Mouse (Mus musculus): ENCODE measurements at regions not wholly inside any gene's neighbourhood (a gene's known extent, or its start where the extent isn't known, plus 50 kb on each side); places are given as distances from the start of the nearest gene placed in this dataset.

DNA sequence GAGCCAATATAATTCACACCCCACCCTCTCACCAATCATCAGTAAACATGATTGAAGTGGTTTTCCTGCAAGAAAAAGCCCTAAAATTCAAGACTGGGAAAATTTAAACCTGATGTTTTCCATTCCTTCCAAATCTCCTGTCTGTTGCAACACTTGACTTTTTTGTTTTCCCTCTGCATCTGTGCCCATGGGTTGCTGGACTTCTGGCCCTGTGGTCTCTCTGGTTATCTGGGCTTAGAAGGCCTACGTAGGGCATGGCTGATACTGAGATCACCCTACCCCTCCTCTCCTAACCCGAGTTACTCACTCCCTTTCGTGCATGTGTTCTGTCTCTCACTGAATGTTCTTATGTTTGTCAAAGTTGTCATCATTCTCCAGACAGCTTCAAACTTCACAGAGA lies 87.9 kb upstream of the Ghr start:
- no peak overlapping the region for H3K4me2 ChIP-seq (replicated peaks)
- H3K9ac ChIP-seq (replicated peaks), result no peak overlapping the region
- no peaks in the 10 kb centered on the region for H3K9me3 ChIP-seq
- 87% methylated on average over 3 of the region's 3 CpGs for WGBS
- H3K27ac ChIP-seq (replicated peaks), result no peak overlapping the region
- no peaks in the 10 kb centered on the region for H3K4me1 ChIP-seq
- H3K36me3 ChIP-seq, result no peaks in the 10 kb centered on the region
- no peaks in the 10 kb centered on the region for H3K27me3 ChIP-seq
- no peak overlapping the region for H3K4me3 ChIP-seq
- ATAC-seq (ENCODE audit: low FRiP score, low read depth), result no peak

DNA sequence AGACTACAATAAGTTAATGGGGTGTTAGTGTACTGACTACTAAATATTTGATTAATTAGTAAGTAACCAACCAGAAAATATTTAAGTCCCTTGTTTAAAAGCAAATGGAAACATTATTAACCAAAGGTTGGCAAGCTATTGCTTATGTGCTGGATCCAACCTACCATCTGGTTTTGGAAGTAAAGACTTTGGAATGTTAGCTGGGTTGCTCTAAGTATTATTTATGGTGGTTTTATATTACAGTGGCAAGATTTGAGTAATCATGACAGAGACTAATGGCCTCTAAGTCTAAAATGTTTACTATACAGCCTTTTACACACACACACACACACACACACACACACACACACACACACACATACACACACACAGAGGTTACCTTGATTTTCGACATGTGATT lies 86.1 kb upstream of the Ghr start:
- H3K9ac ChIP-seq (replicated peaks), result no peak overlapping the region
- H3K9me3 ChIP-seq, result no peaks in the 10 kb centered on the region
- H3K4me3 ChIP-seq, result no peak overlapping the region
- WGBS, result 87% methylated on average over 1 of the region's 1 CpGs
- H3K27ac ChIP-seq (replicated peaks), result no peak overlapping the region
- no peaks in the 10 kb centered on the region for H3K4me1 ChIP-seq
- no peaks in the 10 kb centered on the region for H3K36me3 ChIP-seq
- no peak overlapping the region for H3K4me2 ChIP-seq (replicated peaks)
- no peak for ATAC-seq (ENCODE audit: low FRiP score, low read depth)
- no peaks in the 10 kb centered on the region for H3K27me3 ChIP-seq

DNA sequence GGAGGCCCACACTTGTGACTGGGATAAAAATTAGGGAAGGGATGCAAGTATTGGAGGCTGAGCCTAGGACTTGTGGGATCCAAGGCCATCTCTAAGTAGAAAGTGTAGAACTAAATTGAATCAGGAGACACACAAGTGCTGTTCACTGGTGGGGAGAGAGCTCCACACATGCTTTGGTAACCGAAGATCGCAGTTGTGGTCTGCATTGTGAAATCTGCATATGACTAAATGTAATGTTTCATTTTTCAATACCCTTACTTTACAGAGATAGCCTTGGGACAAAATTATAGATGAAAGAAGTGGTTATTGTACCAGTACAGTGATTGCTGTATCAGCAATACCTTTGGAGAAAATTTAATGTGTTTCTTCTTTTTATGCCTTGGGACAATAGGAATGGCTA lies 85.6 kb upstream of the Ghr start:
- ATAC-seq (ENCODE audit: low FRiP score, low read depth), result no peak
- Histone ChIP-seq H3K4me2 (replicated peaks) (no peak overlapping the region), H3K9ac (replicated peaks) (no peak overlapping the region), H3K9me3 (no peaks in the 10 kb centered on the region), H3K27me3 (no peaks in the 10 kb centered on the region), H3K36me3 (no peaks in the 10 kb centered on the region), H3K27ac (replicated peaks) (no peak overlapping the region), H3K4me3 (no peak overlapping the region), H3K4me1 (no peaks in the 10 kb centered on the region)
- 95% methylated on average over 2 of the region's 2 CpGs for WGBS

- H3K4me3 ChIP-seq, result no peak overlapping the region
- no peak for ATAC-seq (ENCODE audit: low FRiP score, low read depth)
These were observed 65.4 kb upstream of the Ghr start for GRCm38 (mm10) chr15:3648741-3649140.

DNA sequence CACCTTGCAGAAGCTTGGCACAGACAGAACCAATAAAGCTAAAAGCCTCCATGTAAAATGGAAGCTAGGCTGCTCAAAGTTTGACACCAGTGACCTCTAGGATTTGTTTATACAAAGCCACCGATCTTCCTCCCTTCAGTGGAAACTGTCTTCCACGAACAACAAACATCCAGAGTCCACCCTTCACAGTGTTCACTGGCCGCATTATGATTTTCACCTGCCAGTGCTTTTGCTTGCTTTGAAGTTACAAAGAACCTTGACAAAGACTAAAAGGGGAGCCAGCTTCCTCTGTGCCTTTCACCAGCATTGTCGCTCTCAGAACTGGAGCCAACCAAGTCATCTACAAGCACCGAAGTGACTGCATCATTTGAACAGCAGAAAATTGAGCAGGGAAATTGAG lies 56.8 kb upstream of the Ghr start:
- Histone ChIP-seq H3K9me3 (no peaks in the 10 kb centered on the region), H3K4me3 (no peak overlapping the region), H3K9ac (replicated peaks) (no peak overlapping the region), H3K27ac (replicated peaks) (no peak overlapping the region), H3K36me3 (no peaks in the 10 kb centered on the region), H3K27me3 (no peaks in the 10 kb centered on the region), H3K4me2 (replicated peaks) (no peak overlapping the region), H3K4me1 (no peaks in the 10 kb centered on the region)
- ATAC-seq (ENCODE audit: low FRiP score, low read depth), result no peak
- WGBS, result 73% methylated on average over 5 of the region's 5 CpGs

More at GRCm38 (mm10) chr15:3648741-3649140, 65.4 kb upstream of the Ghr start:
- Histone ChIP-seq H3K9ac (replicated peaks) (no peak overlapping the region), H3K4me2 (replicated peaks) (no peak overlapping the region), H3K9me3 (no peaks in the 10 kb centered on the region), H3K36me3 (no peaks in the 10 kb centered on the region), H3K27ac (replicated peaks) (no peak overlapping the region), H3K27me3 (no peaks in the 10 kb centered on the region), H3K4me1 (no peaks in the 10 kb centered on the region)
- 72% methylated on average over 1 of the region's 1 CpGs for WGBS
